Mouse (Mus musculus) neural tube, embryonic 14.5 days (tissue): ENCODE measurements around the gene Plch1. TPM values are rescaled to one million over a fixed set of nuclear protein-coding genes. Genes with fewer than 3 reads are reported as not detected.

Experiments used
- ATAC-seq: fragments of 200-750 bp; cut with Nextera tagmentation; 2 replicates; pipeline ENCODE4 v1.8.0; 2017; ENCODE audit warnings: low read depth, mild to moderate bottlenecking, moderate TSS enrichment, moderate library complexity
- H3K27ac ChIP-seq: fragments of 300-500 bp; sonication (generic); 2 replicates; pipeline ENCODE4 v1.5.1; 2014; ENCODE audit warnings: low read depth, mild to moderate bottlenecking, control low read depth, low read length, moderate library complexity, mixed read lengths
- H3K27me3 ChIP-seq: fragments of 300-500 bp; sonication (generic); 2 replicates; pipeline ENCODE4 v1.6.1; 2014; ENCODE audit warnings: low read length; ENCODE audit not compliant: control insufficient read depth, insufficient read depth
- H3K36me3 ChIP-seq: fragments of 300-500 bp; sonication (generic); 2 replicates; pipeline ENCODE4 v1.6.1; 2014; ENCODE audit warnings: low read length, mixed read lengths; ENCODE audit not compliant: control insufficient read depth, insufficient read depth
- H3K4me1 ChIP-seq: fragments of 300-500 bp; sonication (generic); 2 replicates; pipeline ENCODE4 v1.6.1; 2014; ENCODE audit warnings: low read length; ENCODE audit not compliant: control insufficient read depth, insufficient read depth
- H3K4me2 ChIP-seq: fragments of 300-500 bp; sonication (generic); 2 replicates; pipeline ENCODE4 v1.6.1; 2014; ENCODE audit warnings: mild to moderate bottlenecking, low read depth, low read length, control low read depth
- H3K4me3 ChIP-seq: fragments of 300-500 bp; sonication (generic); 2 replicates; pipeline ENCODE4 v1.5.1; 2014; ENCODE audit warnings: low read depth, low read length, control low read depth, mixed read lengths
- H3K9ac ChIP-seq: fragments of 300-500 bp; sonication (generic); replicated peaks from 2 replicates; pipeline ENCODE4 v1.6.1; 2014; ENCODE audit warnings: low read depth, mild to moderate bottlenecking, control low read depth, low read length, mixed read lengths
- H3K9me3 ChIP-seq: fragments of 300-500 bp; sonication (generic); 2 replicates; pipeline ENCODE4 v1.6.1; 2016; ENCODE audit warnings: low read length; ENCODE audit not compliant: control insufficient read depth
- whole genome bisulfite sequencing: fragments of 180-500 bp; shearing (Covaris S2); extraction: QIAGEN DNeasy Blood & Tissue Kit; methylation state at CpG from one replicate; pipeline ENCODE4 v1.1.7; 2014; 5-methylcytosine and 5-hydroxymethylcytosine counted together
- polyA plus RNA-seq: library from polyadenylated mRNA; unstranded; fragments of >200 nt; fragmentation: Nextera tagmentation; extraction: Ambion mirVana; gene quantifications from 2 replicates; pipeline ENCODE4 v1.2.1, GENCODE M21; 2014

The Plch1 gene
- polyA plus RNA-seq, 1 experiment from 2014 or later = 14.3 TPM

DNA sequence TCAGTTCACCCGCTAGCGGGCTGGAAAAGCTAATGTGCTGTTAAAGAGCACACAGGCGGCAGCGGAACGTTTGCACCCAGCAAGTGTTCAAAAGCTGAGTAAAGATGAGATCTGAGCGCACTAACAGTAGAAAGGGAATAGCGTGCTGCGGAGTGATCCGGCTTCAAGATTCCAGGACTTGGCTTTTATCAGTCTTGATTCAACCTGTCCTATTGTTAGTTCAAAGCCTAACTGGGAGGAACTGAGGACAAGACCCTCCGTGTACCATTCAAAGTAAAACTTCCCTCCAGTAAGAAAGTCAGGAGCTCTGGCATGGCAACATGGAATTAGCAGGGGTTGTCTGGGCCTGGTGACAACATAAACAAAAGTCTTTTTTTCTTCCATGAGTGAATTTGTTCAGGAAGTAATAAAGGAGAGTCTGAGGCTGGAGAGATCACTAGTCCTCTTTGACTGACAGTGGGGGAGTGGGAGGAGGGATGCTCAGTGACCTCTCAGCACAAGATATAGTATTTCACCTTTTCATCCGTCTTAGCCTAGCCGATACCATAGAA, 824 bp upstream of the Plch1 start:
- H3K9me3 ChIP-seq = no peaks in the 10 kb centered on the region
- no peak overlapping the region; the same call in 1 of the 2 replicates for H3K9ac ChIP-seq
- no peaks in the 10 kb centered on the region for H3K36me3 ChIP-seq
- no peak overlapping the region for H3K27ac ChIP-seq
- H3K4me3 ChIP-seq = peak overlapping the region; percentile 74
- no peak for ATAC-seq
- peaks cover 13% of the 10 kb centered on the region for H3K4me1 ChIP-seq
- under 1% methylated on average over 12 of the region's 12 CpGs for WGBS
- H3K27me3 ChIP-seq = no peaks in the 10 kb centered on the region; the same call in 1 of the 2 replicates
- peak overlapping the region; percentile 92 for H3K4me2 ChIP-seq

DNA sequence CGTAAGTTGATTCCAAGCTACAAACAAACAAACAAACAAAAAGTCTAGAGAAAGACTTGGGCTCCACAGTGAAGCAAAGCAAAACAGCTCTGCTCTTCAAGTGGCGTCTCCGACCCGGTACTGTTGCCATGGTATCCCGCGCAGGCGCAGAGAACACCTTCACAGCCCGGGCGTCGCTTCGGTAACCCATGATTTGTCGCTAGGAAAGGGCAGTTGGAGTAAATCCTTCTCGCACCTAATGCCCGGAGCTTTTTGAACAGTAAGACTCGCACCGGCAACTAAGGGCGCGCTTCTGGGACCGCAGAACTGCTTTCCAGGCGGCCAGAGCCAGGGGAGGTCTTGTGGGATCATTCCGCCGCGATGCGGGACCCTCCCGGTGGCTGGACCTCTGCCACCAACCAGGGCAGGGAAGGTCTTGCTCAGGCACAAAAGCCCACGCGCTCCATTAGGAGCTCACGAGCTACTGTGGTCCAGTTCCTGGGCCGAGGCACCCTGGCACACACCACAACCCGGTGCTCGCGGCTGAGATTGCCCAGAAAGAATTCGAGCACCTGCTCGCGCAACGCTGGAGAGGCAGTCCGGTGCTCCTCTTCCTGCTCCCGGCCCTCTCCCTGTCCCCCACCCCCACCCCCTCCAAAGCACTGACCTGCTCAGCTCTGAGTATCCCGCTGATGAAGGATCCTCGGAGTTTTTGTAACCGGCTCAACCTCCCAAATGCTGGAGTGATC, 527 bp downstream of the Plch1 start:
- no peaks in the 10 kb centered on the region for H3K27me3 ChIP-seq
- peak overlapping the region; percentile 87 for H3K27ac ChIP-seq
- H3K4me3 ChIP-seq = peak overlapping the region; percentile 74
- peaks cover 13% of the 10 kb centered on the region for H3K4me1 ChIP-seq
- WGBS = 1% methylated on average over 41 of the region's 41 CpGs
- peak overlapping the region; percentile 92 for H3K4me2 ChIP-seq
- ATAC-seq = peak; percentile 91
- H3K36me3 ChIP-seq = no peaks in the 10 kb centered on the region
- H3K9ac ChIP-seq = peak overlapping the region; percentile 74
- H3K9me3 ChIP-seq = no peaks in the 10 kb centered on the region

DNA sequence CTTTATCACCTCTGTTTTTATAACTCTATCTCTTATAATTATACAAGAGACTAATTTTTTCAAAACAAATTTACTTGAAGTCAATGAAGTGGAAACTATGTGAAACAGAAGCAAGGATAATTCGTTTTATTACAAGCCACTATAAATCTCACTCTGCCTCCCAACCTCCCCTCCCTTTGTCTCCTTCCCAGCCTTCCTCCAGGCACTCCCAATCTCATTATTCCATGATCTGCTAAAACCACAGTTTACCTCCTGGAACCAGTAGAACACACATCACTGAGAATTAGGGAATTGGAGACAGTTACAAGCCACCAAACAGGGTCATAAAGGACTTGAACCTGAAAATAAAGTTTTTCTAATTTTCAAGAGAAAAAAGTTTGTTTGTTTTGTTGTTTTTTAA, 2.1 kb downstream of the Plch1 start:
- Histone ChIP-seq H3K4me3 (peak overlapping the region; percentile 74), H3K27me3 (no peaks in the 10 kb centered on the region), H3K9ac (no peak overlapping the region), H3K36me3 (no peaks in the 10 kb centered on the region), H3K4me1 (peaks cover 13% of the 10 kb centered on the region), H3K27ac (no peak overlapping the region), H3K4me2 (peak overlapping the region; percentile 92; the same call in 1 of the 2 replicates), H3K9me3 (no peaks in the 10 kb centered on the region)
- no peak for ATAC-seq
- 0% methylated on average over 1 of the region's 1 CpGs for WGBS

DNA sequence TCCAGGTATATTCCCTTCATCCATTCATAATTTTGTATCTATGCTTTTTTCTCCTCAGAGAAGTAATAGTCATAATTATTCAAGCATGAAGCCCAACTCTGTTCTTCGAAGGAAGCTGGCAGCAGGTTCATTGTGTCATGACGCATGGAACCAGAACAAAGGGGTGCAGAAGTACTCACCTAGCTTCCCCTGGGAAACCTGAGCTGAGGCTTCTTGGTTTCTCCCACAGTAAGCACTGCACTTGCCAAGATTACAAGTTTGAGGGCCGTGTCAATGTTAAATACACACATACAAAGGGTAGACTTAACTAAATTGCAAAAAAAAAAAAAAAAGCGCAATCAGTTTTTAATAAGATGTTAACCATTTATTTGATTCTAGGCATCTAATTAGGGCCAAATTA, 3.0 kb downstream of the Plch1 start:
- Histone ChIP-seq H3K4me1 (peaks cover 13% of the 10 kb centered on the region), H3K36me3 (no peaks in the 10 kb centered on the region), H3K4me2 (no peak overlapping the region), H3K9me3 (no peaks in the 10 kb centered on the region), H3K4me3 (no peak overlapping the region), H3K27ac (no peak overlapping the region), H3K9ac (no peak overlapping the region), H3K27me3 (no peaks in the 10 kb centered on the region)
- 42% methylated on average over 4 of the region's 4 CpGs for WGBS
- no peak for ATAC-seq

DNA sequence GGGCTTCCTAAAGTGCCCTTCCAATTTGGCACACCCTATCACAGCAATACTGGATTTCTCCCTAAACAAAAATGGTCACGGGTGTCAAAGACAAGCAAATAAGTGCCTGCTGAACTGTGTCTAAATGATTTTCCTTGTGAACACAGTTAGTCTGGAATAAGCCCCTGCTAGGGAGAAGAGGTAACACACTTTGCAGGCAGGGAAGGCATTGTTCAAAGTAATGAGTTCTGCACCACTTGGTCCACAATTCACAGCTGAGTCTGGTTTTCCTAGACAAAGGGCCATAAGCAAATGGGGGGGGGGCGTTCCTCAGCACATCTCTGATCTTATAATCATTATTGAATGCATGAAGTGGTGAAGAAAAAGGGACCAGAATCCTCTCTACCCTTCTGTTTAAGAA, 3.5 kb downstream of the Plch1 start:
- H3K36me3 ChIP-seq = no peaks in the 10 kb centered on the region
- no peaks in the 10 kb centered on the region for H3K9me3 ChIP-seq
- no peak overlapping the region for H3K27ac ChIP-seq
- H3K4me3 ChIP-seq = no peak overlapping the region
- 13% methylated on average over 2 of the region's 2 CpGs for WGBS
- no peak overlapping the region for H3K4me2 ChIP-seq
- ATAC-seq = no peak
- peaks cover 13% of the 10 kb centered on the region for H3K4me1 ChIP-seq
- no peaks in the 10 kb centered on the region for H3K27me3 ChIP-seq
- no peak overlapping the region for H3K9ac ChIP-seq

DNA sequence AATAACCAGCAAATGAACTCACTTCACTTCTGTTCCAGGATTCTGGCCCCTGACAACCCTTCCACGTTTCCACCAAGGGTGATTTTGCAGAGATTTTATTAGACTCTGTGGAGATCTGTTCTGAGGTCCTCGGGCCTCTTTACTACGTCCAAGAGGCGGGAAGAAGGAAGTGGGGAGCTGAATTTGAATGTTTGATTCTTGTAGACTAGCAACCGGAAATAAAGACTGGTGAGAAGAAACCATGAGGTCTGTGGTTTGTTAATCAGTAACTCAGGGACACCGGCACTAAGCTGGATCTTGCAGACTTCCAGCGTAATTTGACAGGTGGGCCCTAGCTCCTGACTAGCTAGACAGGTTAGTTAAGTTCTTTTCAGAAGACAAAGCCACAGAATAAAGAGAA, 5.6 kb downstream of the Plch1 start:
- no peak overlapping the region for H3K27ac ChIP-seq
- ATAC-seq = no peak
- H3K9ac ChIP-seq = no peak overlapping the region
- no peaks in the 10 kb centered on the region for H3K36me3 ChIP-seq
- 34% methylated on average over 7 of the region's 7 CpGs for WGBS
- H3K4me3 ChIP-seq = no peak overlapping the region
- H3K4me2 ChIP-seq = no peak overlapping the region
- H3K27me3 ChIP-seq = no peaks in the 10 kb centered on the region
- no peaks in the 10 kb centered on the region for H3K9me3 ChIP-seq
- peaks cover 7% of the 10 kb centered on the region; the same call in 1 of the 2 replicates for H3K4me1 ChIP-seq

DNA sequence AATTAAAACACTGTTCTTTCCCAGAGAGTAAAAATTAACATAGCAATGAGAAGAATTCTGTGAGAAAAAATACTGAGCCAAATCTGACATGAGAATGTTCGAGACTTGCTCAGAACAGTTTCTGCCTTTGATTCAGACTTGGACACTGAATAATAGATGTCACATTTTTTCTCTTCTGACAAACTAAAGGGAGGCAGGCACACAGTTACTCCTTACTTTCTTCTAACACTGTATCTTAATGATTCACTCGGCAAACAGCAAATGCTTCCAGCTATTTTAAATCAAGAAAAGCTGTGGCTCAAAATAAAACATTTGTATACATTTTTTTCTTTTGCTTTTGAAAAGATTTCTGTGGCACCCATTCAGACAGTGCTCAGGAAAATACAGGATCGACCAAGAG, 7.1 kb downstream of the Plch1 start:
- WGBS = 52% methylated on average over 3 of the region's 3 CpGs
- ATAC-seq = no peak
- H3K9ac ChIP-seq = no peak overlapping the region

DNA sequence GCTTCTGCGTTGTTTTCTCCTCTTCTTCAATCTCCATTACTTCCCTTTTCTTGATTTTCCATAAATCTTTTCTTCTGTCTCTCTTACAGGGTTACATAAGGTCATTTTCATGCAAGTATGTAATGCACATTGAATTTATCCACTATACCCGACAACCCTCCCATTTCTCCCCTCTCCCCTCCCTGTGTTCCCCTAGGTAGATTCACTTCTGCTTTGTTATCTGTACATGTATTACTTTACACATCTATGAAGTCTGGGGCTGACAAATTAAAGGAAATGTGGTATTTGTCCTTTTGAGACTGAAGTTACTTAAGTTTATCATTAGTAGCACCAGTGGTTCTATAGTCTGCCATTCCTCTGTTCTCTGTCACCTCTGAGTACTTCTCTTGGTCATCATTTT, 18.2 kb downstream of the Plch1 start:
- H3K4me3 ChIP-seq = no peak overlapping the region
- no peaks in the 10 kb centered on the region for H3K36me3 ChIP-seq
- ATAC-seq = no peak
- no peak overlapping the region for H3K9ac ChIP-seq
- H3K4me2 ChIP-seq = no peak overlapping the region
- WGBS = 78% methylated on average over 2 of the region's 2 CpGs
- H3K27me3 ChIP-seq = no peaks in the 10 kb centered on the region
- no peak overlapping the region for H3K27ac ChIP-seq
- no peaks in the 10 kb centered on the region for H3K9me3 ChIP-seq
- no peaks in the 10 kb centered on the region for H3K4me1 ChIP-seq

More for the DNA sequence above, 7.1 kb downstream of the Plch1 start:
- H3K4me1 ChIP-seq = no peaks in the 10 kb centered on the region
- no peak overlapping the region for H3K4me3 ChIP-seq
- H3K27me3 ChIP-seq = no peaks in the 10 kb centered on the region
- no peaks in the 10 kb centered on the region for H3K36me3 ChIP-seq
- no peak overlapping the region for H3K27ac ChIP-seq
- H3K9me3 ChIP-seq = no peaks in the 10 kb centered on the region
- H3K4me2 ChIP-seq = no peak overlapping the region

DNA sequence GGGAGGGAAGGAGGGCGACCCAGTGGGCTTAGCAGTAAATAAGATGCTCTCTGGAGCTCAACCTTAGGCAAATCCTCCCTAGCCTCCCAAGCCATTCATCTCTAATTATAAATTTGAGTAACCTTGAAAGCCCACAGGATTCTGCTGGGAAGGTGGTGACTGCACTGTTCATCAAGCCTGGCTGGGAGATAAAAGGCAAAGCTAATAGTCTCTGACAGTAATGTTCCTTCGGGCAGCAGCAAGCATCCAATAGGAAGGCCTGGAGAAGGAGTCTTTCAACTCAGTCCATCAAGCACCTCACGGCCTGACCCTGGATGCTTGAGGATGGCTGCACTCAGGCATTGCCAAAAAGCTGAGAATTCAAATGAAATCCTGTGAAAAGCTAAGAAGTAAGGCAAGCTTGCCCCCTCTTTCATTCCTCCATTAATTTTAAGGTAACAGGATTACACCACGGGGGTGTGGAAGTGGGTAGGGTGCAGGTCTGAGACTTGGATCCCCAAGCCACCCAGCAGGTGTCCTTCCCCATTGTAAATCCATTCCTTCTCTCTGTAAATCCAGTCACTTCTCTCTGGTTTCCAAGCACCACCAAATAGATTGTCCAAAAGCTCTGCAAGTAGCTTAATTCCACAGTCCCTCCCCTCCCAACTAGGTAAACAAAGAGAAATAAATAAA, 20.1 kb downstream of the Plch1 start:
- Histone ChIP-seq H3K36me3 (no peaks in the 10 kb centered on the region), H3K4me1 (no peaks in the 10 kb centered on the region), H3K27ac (no peak overlapping the region), H3K9me3 (no peaks in the 10 kb centered on the region), H3K4me2 (no peak overlapping the region), H3K4me3 (no peak overlapping the region), H3K9ac (no peak overlapping the region), H3K27me3 (no peaks in the 10 kb centered on the region)
- WGBS = 41% methylated on average over 4 of the region's 4 CpGs
- ATAC-seq = peak; percentile 78
